Mouse (Mus musculus): Measurements from ENCODE around the gene Esrrg. TPM values are rescaled to one million over a fixed set of nuclear protein-coding genes. Genes with fewer than 3 reads are reported as not detected.

Gene Esrrg
- polyA plus RNA-seq, 1 experiment, result not detected

GRCm38 (mm10) chr1:187742071-187742470, 133.5 kb downstream of the Esrrg start:
- Histone ChIP-seq H3K4me1 (ENCODE audit: control insufficient read depth, insufficient read depth, low read length) (no peaks in the 10 kb centered on the region), H3K27ac (ENCODE audit: insufficient read depth, low read depth, low read length) (no peak overlapping the region), H3K4me3 (ENCODE audit: insufficient read depth, low read depth, low read length) (no peak overlapping the region)
- TF ChIP-seq CTCF (IDR thresholded peaks at IDR 0.05; ENCODE audit: insufficient read depth, low read depth, low read length) (no peak), POLR2A (IDR thresholded peaks at IDR 0.05; ENCODE audit: insufficient read depth, low read depth, low read length) (no peak)
- WGBS, result 87% methylated on average over 8 of the region's 8 CpGs

GRCm38 (mm10) chr1:187749294-187749693, 140.7 kb downstream of the Esrrg start:
- Histone ChIP-seq H3K4me3 (ENCODE audit: insufficient read depth, low read depth, low read length) (no peak overlapping the region), H3K4me1 (ENCODE audit: control insufficient read depth, insufficient read depth, low read length) (0 out of 2 replicates have a peak, but pooled peaks cover 2% of the 10 kb centered on the region), H3K27ac (ENCODE audit: insufficient read depth, low read depth, low read length) (no peak overlapping the region)
- 80% methylated on average over 3 of the region's 3 CpGs for WGBS
- TF ChIP-seq POLR2A (IDR thresholded peaks at IDR 0.05; ENCODE audit: insufficient read depth, low read depth, low read length) (no peak), CTCF (IDR thresholded peaks at IDR 0.05; ENCODE audit: insufficient read depth, low read depth, low read length) (no peak)

GRCm38 (mm10) chr1:187749931-187750330, 141.3 kb downstream of the Esrrg start:
- no peak overlapping the region for H3K27ac ChIP-seq (ENCODE audit: insufficient read depth, low read depth, low read length)
- no peak overlapping the region for H3K4me3 ChIP-seq (ENCODE audit: insufficient read depth, low read depth, low read length)
- WGBS, result 61% methylated on average over 5 of the region's 5 CpGs
- 0 out of 2 replicates have a peak, but pooled peaks cover 2% of the 10 kb centered on the region for H3K4me1 ChIP-seq (ENCODE audit: control insufficient read depth, insufficient read depth, low read length)
- no peak for TF ChIP-seq POLR2A (IDR thresholded peaks at IDR 0.05; ENCODE audit: insufficient read depth, low read depth, low read length)
- no peak for TF ChIP-seq CTCF (IDR thresholded peaks at IDR 0.05; ENCODE audit: insufficient read depth, low read depth, low read length)

GRCm38 (mm10) chr1:187755528-187755927, 146.9 kb downstream of the Esrrg start:
- no peak for TF ChIP-seq POLR2A (IDR thresholded peaks at IDR 0.05; ENCODE audit: insufficient read depth, low read depth, low read length)
- TF ChIP-seq CTCF (IDR thresholded peaks at IDR 0.05; ENCODE audit: insufficient read depth, low read depth, low read length), result no peak
- Histone ChIP-seq H3K27ac (ENCODE audit: insufficient read depth, low read depth, low read length) (no peak overlapping the region), H3K4me1 (ENCODE audit: control insufficient read depth, insufficient read depth, low read length) (no peaks in the 10 kb centered on the region), H3K4me3 (ENCODE audit: insufficient read depth, low read depth, low read length) (no peak overlapping the region)
- WGBS, result 92% methylated on average over 13 of the region's 13 CpGs

- WGBS, result 87% methylated on average over 1 of the region's 1 CpGs
- Histone ChIP-seq H3K27ac (ENCODE audit: insufficient read depth, low read depth, low read length) (no peak overlapping the region), H3K4me3 (ENCODE audit: insufficient read depth, low read depth, low read length) (no peak overlapping the region), H3K4me1 (ENCODE audit: control insufficient read depth, insufficient read depth, low read length) (no peaks in the 10 kb centered on the region)
- no peak for TF ChIP-seq CTCF (IDR thresholded peaks at IDR 0.05; ENCODE audit: insufficient read depth, low read depth, low read length)
- TF ChIP-seq POLR2A (IDR thresholded peaks at IDR 0.05; ENCODE audit: insufficient read depth, low read depth, low read length), result no peak
Observed at GRCm38 (mm10) chr1:187757981-187758380, 149.4 kb downstream of the Esrrg start.

- Histone ChIP-seq H3K4me3 (ENCODE audit: insufficient read depth, low read depth, low read length) (no peak overlapping the region), H3K27ac (ENCODE audit: insufficient read depth, low read depth, low read length) (no peak overlapping the region), H3K4me1 (ENCODE audit: control insufficient read depth, insufficient read depth, low read length) (no peaks in the 10 kb centered on the region)
- TF ChIP-seq CTCF (IDR thresholded peaks at IDR 0.05; ENCODE audit: insufficient read depth, low read depth, low read length) (no peak), POLR2A (IDR thresholded peaks at IDR 0.05; ENCODE audit: insufficient read depth, low read depth, low read length) (no peak)
- 32% methylated on average over 3 of the region's 3 CpGs for WGBS
Observed at GRCm38 (mm10) chr1:187758546-187758945, 150.0 kb downstream of the Esrrg start.

- TF ChIP-seq CTCF (IDR thresholded peaks at IDR 0.05; ENCODE audit: insufficient read depth, low read depth, low read length) (no peak), POLR2A (IDR thresholded peaks at IDR 0.05; ENCODE audit: insufficient read depth, low read depth, low read length) (no peak)
- WGBS, result 91% methylated on average over 3 of the region's 3 CpGs
- H3K4me3 ChIP-seq (ENCODE audit: insufficient read depth, low read depth, low read length), result no peak overlapping the region
- H3K4me1 ChIP-seq (ENCODE audit: control insufficient read depth, insufficient read depth, low read length), result no peaks in the 10 kb centered on the region
- no peak overlapping the region for H3K27ac ChIP-seq (ENCODE audit: insufficient read depth, low read depth, low read length)
Observed at GRCm38 (mm10) chr1:187759536-187759935, 150.9 kb downstream of the Esrrg start.

- H3K4me3 ChIP-seq (ENCODE audit: insufficient read depth, low read depth, low read length), result no peak overlapping the region
- no peaks in the 10 kb centered on the region for H3K4me1 ChIP-seq (ENCODE audit: control insufficient read depth, insufficient read depth, low read length)
- TF ChIP-seq CTCF (IDR thresholded peaks at IDR 0.05; ENCODE audit: insufficient read depth, low read depth, low read length), result no peak
- TF ChIP-seq POLR2A (IDR thresholded peaks at IDR 0.05; ENCODE audit: insufficient read depth, low read depth, low read length), result no peak
- no peak overlapping the region for H3K27ac ChIP-seq (ENCODE audit: insufficient read depth, low read depth, low read length)
- WGBS, result 72% methylated on average over 5 of the region's 5 CpGs
Observed at GRCm38 (mm10) chr1:187762641-187763450, 154.3 kb downstream of the Esrrg start.

GRCm38 (mm10) chr1:187763451-187763755, 154.8 kb downstream of the Esrrg start:
- TF ChIP-seq CTCF (IDR thresholded peaks at IDR 0.05; ENCODE audit: insufficient read depth, low read depth, low read length) (no peak), POLR2A (IDR thresholded peaks at IDR 0.05; ENCODE audit: insufficient read depth, low read depth, low read length) (no peak)
- Histone ChIP-seq H3K4me1 (ENCODE audit: control insufficient read depth, insufficient read depth, low read length) (no peaks in the 10 kb centered on the region), H3K27ac (ENCODE audit: insufficient read depth, low read depth, low read length) (no peak overlapping the region), H3K4me3 (ENCODE audit: insufficient read depth, low read depth, low read length) (no peak overlapping the region)
- 88% methylated on average over 4 of the region's 4 CpGs for WGBS
